Mouse (Mus musculus): ENCODE results near the gene Eif4g1.

The Eif4g1 gene

GRCm38 (mm10) chr16:20725750-20726149 lies 57.6 kb downstream of the Eif4g1 start:
- no peak for DNase-seq (ENCODE audit: low read depth, low spot score)

- no peak for DNase-seq (ENCODE audit: low read depth, low spot score)
These were observed 58.3 kb downstream of the Eif4g1 start for GRCm38 (mm10) chr16:20726384-20726783.

GRCm38 (mm10) chr16:20730293-20730711 lies 62.2 kb downstream of the Eif4g1 start:
- DNase-seq (ENCODE audit: low read depth, low spot score), result no peak

GRCm38 (mm10) chr16:20731688-20732087 lies 63.6 kb downstream of the Eif4g1 start:
- no peak for DNase-seq (ENCODE audit: low read depth, low spot score)

- DNase-seq (ENCODE audit: low read depth, low spot score), result no peak
These were observed 64.3 kb downstream of the Eif4g1 start for GRCm38 (mm10) chr16:20732251-20732924.

GRCm38 (mm10) chr16:20732925-20733730 lies 65.0 kb downstream of the Eif4g1 start, which contains the start of gene Chrd:
TSS of gene Chrd (plus strand) at chr16:20733127.
- DNase-seq (ENCODE audit: low read depth, low spot score), result no peak

- DNase-seq (ENCODE audit: low read depth, low spot score), result no peak
These were observed 65.9 kb downstream of the Eif4g1 start, which contains the start of gene Thpo for GRCm38 (mm10) chr16:20733731-20734730. TSS of gene Thpo (minus strand) at chr16:20734511.

- no peak for DNase-seq (ENCODE audit: low read depth, low spot score)
These were observed 67.5 kb downstream of the Eif4g1 start for GRCm38 (mm10) chr16:20735651-20736050.

- no peak for DNase-seq (ENCODE audit: low read depth, low spot score)
These were observed 68.1 kb downstream of the Eif4g1 start for GRCm38 (mm10) chr16:20736168-20736567.

- DNase-seq (ENCODE audit: low read depth, low spot score), result no peak
These were observed 68.7 kb downstream of the Eif4g1 start for GRCm38 (mm10) chr16:20736823-20737222.

GRCm38 (mm10) chr16:20739845-20740244 lies 71.7 kb downstream of the Eif4g1 start:
- no peak for DNase-seq (ENCODE audit: low read depth, low spot score)

Data from retina, postnatal 7 days (tissue).